Mouse (Mus musculus) lung, postnatal 25 days (tissue): ENCODE data around the gene 4931409K22Rik.

Experiments
- DNase-seq: peaks from one replicate; pipeline ENCODE4 v3.0.0; 2022; ENCODE audit warnings: low spot score

4931409K22Rik gene

DNA sequence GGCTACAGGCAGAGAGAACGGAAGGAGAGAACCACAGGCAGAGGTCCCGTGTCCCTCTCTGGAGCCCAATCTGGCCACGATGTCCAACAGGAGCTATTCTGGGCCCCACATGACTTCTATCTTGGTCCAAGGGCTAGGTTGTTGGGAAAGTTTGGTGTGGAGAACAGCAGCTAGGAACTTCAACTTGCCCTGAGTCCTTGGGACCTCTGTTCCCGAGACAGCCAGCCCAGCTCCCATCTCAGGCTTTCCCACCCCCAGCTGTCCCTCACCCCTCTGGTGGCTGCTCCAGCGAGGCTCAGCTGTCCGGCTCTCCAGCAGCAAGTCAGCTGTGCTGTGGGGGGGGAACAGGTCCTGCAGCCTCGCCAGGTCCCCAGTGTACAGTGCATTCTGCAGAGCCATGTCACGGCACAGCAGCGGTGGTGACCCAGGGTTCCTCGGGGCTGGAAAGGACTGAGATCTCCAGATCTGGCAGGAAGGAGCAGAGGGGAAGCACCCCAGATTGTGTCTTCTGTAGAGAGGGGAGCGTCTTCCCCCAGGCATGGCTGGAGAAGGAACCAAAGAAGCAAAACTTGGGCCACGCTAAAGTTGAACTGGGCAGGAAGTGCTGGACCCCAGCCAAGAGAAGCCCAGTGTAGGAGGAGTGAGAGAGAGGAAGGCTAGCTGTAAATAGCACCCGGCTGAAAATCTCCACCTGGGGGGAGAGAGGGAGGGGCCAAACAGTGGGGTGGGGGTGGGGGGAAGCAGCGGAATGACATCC lies 16.0 kb downstream of the 4931409K22Rik start, which contains the start of gene Asb10:
Asb10 (minus strand) TSS at position 592 of the 757 bp plus-strand sequence.
- peak; percentile 26 for DNase-seq

GRCm38 (mm10) chr5:24539571-24540296 lies 16.9 kb downstream of the 4931409K22Rik start:
- DNase-seq: no peak

GRCm38 (mm10) chr5:24537618-24538017 lies 19.0 kb downstream of the 4931409K22Rik start:
- no peak for DNase-seq

- DNase-seq: no peak
These were observed 20.1 kb downstream of the 4931409K22Rik start for GRCm38 (mm10) chr5:24536511-24536910.

- peak; percentile 16 for DNase-seq
These were observed 20.9 kb downstream of the 4931409K22Rik start for GRCm38 (mm10) chr5:24535731-24536130.

DNA sequence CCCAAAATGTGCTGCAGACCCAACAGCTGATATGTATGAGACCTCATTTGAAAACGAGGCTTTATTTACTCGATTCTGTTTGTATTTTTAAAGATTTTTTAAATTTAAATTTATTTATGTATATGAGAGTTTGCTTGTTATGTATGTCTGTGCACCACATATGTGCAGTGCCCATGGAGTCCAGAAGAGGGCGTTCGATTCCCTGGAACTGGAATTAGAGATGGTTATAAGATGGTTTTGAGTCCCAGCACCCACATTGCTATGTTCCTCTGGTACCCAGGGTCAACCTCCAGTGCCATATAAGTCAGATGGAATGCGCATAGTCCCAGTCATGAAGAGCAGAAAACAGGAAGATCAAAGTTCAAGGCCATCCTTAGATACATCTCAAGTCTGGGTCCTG lies 22.3 kb downstream of the 4931409K22Rik start:
- DNase-seq: no peak

- DNase-seq: no peak
These were observed 23.2 kb downstream of the 4931409K22Rik start for GRCm38 (mm10) chr5:24533391-24533790.

DNA sequence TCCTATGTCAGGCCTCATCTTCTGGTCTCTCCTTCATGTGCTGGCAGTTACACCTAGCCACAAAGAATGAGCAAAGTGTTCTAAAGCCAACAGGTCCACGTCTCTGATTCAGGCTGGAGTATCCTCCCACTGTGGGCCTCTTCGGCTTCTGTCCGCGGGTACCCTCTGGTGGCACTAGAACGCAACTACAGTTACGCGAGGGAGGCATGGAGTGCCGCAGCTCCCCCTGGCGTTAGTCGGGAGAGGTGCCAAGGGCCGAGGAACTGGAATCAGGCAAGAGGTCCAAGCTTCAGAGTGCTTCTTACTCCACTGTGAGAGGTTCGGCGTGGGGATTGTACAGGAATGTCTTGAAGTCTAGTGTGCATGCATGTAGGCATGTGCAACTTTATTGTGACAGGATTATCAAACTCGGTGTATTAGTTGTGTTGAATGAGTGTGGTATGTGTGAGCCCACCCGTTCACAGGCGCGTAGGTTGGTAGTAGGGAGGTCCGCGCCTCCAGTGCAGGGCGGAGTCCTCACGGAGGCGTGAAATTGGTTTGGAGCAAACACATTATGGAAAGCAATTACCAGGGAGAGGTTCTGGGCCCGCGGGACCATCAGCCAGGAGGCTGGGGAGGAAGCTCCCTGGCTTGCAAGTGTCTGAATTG lies 26.4 kb downstream of the 4931409K22Rik start:
- peak; percentile 90 for DNase-seq

- no peak for DNase-seq
These were observed 28.8 kb downstream of the 4931409K22Rik start for GRCm38 (mm10) chr5:24527780-24528179.

GRCm38 (mm10) chr5:24526889-24527230 lies 29.7 kb downstream of the 4931409K22Rik start, which contains the start of gene Gbx1:
Gene Gbx1 (minus strand): TSS chr5:24527202.
- DNase-seq: no peak

- DNase-seq: no peak
These were observed 30.3 kb downstream of the 4931409K22Rik start for GRCm38 (mm10) chr5:24526190-24526888.

GRCm38 (mm10) chr5:24525360-24526189 lies 31.0 kb downstream of the 4931409K22Rik start:
- DNase-seq: no peak

DNA sequence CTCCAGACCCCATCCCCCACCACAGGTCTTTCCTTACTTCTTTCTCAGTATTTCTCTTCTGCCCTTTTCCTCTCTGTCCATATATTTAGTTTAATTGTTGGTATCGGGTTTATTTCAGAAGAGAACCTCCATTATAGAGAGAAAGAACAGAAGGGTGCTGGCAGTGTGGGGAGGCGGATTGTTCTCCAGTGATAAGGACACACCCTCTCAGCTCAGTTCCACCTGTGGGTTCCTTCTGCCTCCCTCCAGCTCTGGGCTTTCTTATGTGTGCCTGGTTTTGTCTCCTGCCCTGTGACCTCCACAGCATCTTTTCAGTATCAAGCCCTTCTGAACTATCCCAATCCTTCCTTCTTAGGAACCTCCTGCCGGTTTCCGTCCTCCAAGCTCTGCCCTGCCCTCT lies 32.1 kb downstream of the 4931409K22Rik start:
- no peak for DNase-seq

GRCm38 (mm10) chr5:24523806-24524205 lies 32.8 kb downstream of the 4931409K22Rik start:
- no peak for DNase-seq

DNA sequence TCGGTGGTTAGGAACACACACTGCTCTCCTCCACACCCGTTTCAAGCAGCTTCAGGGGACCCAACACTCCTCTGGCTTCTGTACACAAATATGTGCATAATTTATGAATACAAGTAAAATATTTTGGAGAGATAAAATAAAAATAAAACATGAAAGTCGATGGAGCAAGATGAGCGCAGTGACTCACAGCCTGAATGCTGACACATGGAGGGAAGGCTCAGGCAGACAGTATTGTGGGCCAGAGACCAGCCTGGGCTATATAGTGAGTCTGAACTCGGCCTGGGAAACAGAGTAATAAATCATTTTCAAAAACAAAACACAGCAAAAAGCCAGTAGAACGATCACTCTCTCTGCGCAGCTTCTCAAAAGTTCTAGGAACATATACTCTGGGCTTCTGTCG lies 35.2 kb downstream of the 4931409K22Rik start:
- DNase-seq: no peak

DNA sequence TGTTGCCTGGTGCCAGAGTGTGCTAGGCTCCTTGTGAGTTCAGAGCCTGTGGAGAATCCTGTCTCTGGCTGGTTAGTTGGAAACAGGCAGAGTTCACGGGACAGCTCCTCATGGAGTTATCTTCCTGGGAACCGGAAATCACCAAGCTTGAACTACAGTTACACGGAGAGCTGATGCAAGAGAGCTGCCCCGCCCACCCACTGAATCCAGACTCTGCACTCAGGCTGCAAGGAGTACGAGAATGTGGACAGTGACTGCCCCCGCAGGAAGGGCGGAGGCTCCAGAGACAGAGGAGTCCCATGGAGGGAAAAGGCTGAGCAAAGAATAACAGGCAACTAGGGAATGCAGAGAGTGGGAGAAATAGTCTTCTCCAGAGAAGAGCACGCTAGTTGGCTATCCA lies 44.3 kb downstream of the 4931409K22Rik start:
- no peak for DNase-seq

DNA sequence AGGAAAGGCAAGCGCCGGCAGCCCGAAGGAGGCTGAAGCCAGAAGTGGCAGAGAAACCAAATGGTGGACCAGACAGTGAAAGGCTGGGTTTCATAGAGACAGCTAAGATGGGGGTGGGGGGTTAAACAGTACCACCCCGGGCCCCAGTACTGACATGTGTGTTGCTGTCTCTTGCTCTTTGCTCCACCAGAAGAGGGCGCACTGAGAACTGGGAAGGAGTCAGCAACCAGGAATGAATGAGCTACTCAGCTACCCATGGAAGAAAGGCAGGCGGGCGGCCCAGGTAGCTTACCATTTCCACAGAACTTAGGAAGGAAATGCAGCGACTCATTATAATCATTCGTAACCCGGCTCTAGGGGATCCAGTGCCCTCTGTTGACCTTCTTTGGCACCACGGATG lies 46.0 kb downstream of the 4931409K22Rik start:
- peak; percentile 33 for DNase-seq

GRCm38 (mm10) chr5:24508406-24508805 lies 48.2 kb downstream of the 4931409K22Rik start:
- no peak for DNase-seq

DNA sequence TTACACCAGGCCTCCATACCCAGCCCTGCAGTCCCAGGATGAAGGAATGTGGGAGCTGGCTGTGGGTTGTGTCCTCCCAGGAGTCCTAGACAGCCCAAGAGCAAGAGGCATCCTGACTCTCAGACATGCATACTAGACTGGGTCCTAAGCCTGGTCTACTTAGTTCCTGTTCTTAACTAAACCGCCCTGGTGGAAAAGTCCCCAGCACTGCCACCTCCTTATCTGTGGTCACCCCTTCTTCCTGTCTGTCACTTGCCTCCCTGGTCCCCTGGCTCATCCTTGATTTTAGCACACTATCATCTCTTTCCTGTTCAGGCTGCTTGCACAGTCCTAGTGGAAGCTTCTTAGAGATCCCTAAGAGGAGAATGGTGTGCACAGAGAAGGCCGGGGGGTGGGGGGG lies 51.1 kb downstream of the 4931409K22Rik start:
- DNase-seq: no peak

GRCm38 (mm10) chr5:24502786-24503185 lies 53.8 kb downstream of the 4931409K22Rik start:
- DNase-seq: no peak

- DNase-seq: no peak
These were observed 55.8 kb downstream of the 4931409K22Rik start for GRCm38 (mm10) chr5:24500851-24501250.
